Mouse (Mus musculus) forebrain, embryonic 12.5 days (tissue): ENCODE data around the gene 1110059E24Rik. TPM values are rescaled to one million over a fixed set of nuclear protein-coding genes. Genes with fewer than 3 reads are reported as not detected.
"Not testable (repeated sequence)": the region's sequence is repeated elsewhere in the genome, so short reads cannot be mapped to it uniquely, and the experiment has no call there.

ENCODE experiments used
- ATAC-seq: fragments of 200-750 bp; cut with Nextera tagmentation; 2 replicates; pipeline ENCODE4 v1.8.0; 2017; ENCODE audit warnings: moderate TSS enrichment; ENCODE audit not compliant: low FRiP score
- H3K27ac ChIP-seq: fragments of 300-500 bp; sonication (generic); 2 replicates; pipeline ENCODE4 v1.5.1; 2016; ENCODE audit warnings: mild to moderate bottlenecking
- H3K27me3 ChIP-seq: fragments of 300-500 bp; sonication (generic); 2 replicates; pipeline ENCODE4 v1.6.1; 2016; ENCODE audit warnings: mild to moderate bottlenecking
- H3K36me3 ChIP-seq: fragments of 300-500 bp; sonication (generic); replicated peaks from 2 replicates; pipeline ENCODE4 v1.6.1; 2016; ENCODE audit warnings: mild to moderate bottlenecking
- H3K4me1 ChIP-seq: fragments of 300-500 bp; sonication (generic); 2 replicates; pipeline ENCODE4 v1.6.1; 2016
- H3K4me2 ChIP-seq: fragments of 300-500 bp; sonication (generic); 2 replicates; pipeline ENCODE4 v1.6.1; 2016; ENCODE audit warnings: mild to moderate bottlenecking, moderate library complexity
- H3K4me3 ChIP-seq: fragments of 300-500 bp; sonication (generic); replicated peaks from 2 replicates; pipeline ENCODE4 v1.5.1; 2016; ENCODE audit warnings: mild to moderate bottlenecking
- H3K9ac ChIP-seq: fragments of 300-500 bp; sonication (generic); 2 replicates; pipeline ENCODE4 v1.6.1; 2016; ENCODE audit warnings: mild to moderate bottlenecking
- H3K9me3 ChIP-seq: fragments of 300-500 bp; sonication (generic); 2 replicates; pipeline ENCODE4 v1.6.1; 2016
- WGBS: fragments of 180-500 bp; shearing (Covaris S2); methylation state at CpG from one replicate; pipeline ENCODE4 v1.1.7; 2016; 5-methylcytosine and 5-hydroxymethylcytosine counted together
- polyA plus RNA-seq: library from polyadenylated mRNA; unstranded; fragments of >200 nt; fragmentation: Nextera tagmentation; extraction: Ambion mirVana; gene quantifications from 2 replicates; pipeline ENCODE4 v1.2.1, GENCODE M21; 2016

1110059E24Rik gene
- polyA plus RNA-seq, 1 experiment from 2014 or later, result 59.4 TPM

DNA sequence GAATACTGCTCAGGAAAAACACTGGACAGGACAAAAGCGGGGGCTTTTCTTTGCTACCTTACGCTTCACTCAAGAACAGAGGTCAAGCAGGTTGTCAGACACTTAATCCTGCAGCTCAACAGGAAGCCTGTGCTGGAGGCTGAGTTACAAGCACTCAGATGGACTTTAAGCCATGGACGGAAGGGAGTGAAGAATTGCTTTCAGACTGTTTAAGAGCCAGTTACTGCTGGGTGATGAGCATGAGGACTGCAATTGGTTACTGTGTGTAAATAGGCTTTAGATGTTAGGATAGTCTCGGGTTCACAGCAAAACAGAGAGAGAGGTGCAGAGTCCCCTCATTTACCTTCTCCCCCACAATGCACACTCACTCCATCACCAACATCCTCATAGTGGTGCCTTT is 7.5 kb downstream of the 1110059E24Rik start:
- Histone ChIP-seq H3K4me3 (no peak overlapping the region), H3K27me3 (no peaks in the 10 kb centered on the region), H3K4me1 (no peaks in the 10 kb centered on the region), H3K36me3 (no peaks in the 10 kb centered on the region), H3K4me2 (no peak overlapping the region), H3K9me3 (no peaks in the 10 kb centered on the region), H3K9ac (no peak overlapping the region), H3K27ac (no peak overlapping the region)
- no peak for ATAC-seq
- 78% methylated on average over 4 of the region's 4 CpGs for WGBS

DNA sequence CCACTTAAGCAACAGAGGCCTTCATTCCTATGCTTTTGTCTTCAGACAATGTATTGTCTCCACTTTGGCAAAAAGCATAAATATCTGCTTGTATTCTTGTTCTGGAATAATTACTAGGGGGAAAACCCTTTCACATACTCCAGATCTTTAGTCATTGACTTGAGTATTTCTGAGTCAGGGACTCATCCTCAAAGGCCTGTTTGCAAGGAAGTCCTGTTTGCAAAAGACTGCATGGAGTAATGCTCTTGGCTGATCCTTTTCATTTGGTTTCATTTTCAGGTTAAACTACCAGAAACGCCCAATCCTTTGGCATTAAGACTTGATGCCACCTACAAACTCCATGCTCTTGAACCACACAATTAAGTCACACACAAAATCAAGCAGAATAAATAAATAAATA is 8.8 kb downstream of the 1110059E24Rik start:
- Histone ChIP-seq H3K4me1 (no peaks in the 10 kb centered on the region), H3K27me3 (no peaks in the 10 kb centered on the region), H3K36me3 (no peaks in the 10 kb centered on the region), H3K9ac (no peak overlapping the region), H3K4me3 (no peak overlapping the region), H3K27ac (no peak overlapping the region), H3K9me3 (no peaks in the 10 kb centered on the region), H3K4me2 (no peak overlapping the region)
- 90% methylated on average over 1 of the region's 1 CpGs for WGBS
- no peak for ATAC-seq

DNA sequence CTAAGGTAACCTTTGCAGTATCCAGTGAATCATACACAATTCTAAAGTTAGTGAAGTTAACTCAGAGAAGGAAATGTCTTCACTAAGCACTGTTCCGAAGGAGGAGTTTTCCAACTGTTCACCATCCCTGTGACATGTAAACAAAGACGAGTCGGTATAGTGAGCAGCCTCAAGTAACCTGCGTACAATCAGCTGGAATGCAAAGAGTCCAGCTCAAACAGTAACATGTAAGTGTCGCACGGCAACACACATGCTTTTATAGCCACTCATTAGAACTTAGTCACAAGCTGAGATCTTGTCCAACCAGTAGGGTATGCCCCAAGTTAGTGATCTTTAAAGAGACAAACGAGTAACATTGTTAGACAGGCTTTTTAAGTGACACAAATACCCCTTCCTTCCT is 15.1 kb downstream of the 1110059E24Rik start:
- no peak for ATAC-seq
- H3K4me3 ChIP-seq, result no peak overlapping the region
- no peak overlapping the region for H3K9ac ChIP-seq
- no peaks in the 10 kb centered on the region for H3K27me3 ChIP-seq
- H3K27ac ChIP-seq, result no peak overlapping the region
- H3K4me2 ChIP-seq, result no peak overlapping the region
- H3K4me1 ChIP-seq, result no peaks in the 10 kb centered on the region
- no peaks in the 10 kb centered on the region for H3K36me3 ChIP-seq
- 88% methylated on average over 7 of the region's 7 CpGs for WGBS
- no peaks in the 10 kb centered on the region for H3K9me3 ChIP-seq

DNA sequence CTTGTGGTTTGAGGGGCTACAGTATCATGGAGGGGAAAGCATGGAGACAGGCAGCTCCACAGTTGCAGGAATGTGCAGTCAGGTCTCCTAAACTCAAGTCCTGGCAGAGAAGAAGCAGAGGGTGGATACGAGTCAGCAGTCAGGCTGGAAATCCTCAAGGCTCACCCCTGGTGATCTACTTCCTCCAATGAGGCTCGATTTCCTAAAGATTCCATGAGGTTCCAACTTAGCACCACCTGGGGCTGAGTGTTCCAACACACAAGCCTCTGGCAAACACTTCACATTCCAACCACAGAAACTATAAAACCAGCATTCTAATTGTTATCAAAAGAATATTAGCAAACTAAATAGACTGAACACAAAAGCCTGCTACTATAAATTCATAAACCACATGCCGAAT is 15.9 kb downstream of the 1110059E24Rik start:
- H3K4me2 ChIP-seq, result no peak overlapping the region
- H3K9ac ChIP-seq, result no peak overlapping the region
- WGBS, result 85% methylated on average over 3 of the region's 3 CpGs
- no peak for ATAC-seq
- H3K9me3 ChIP-seq, result no peaks in the 10 kb centered on the region
- no peaks in the 10 kb centered on the region for H3K4me1 ChIP-seq
- no peaks in the 10 kb centered on the region for H3K36me3 ChIP-seq
- H3K4me3 ChIP-seq, result no peak overlapping the region
- H3K27me3 ChIP-seq, result no peaks in the 10 kb centered on the region
- H3K27ac ChIP-seq, result no peak overlapping the region

DNA sequence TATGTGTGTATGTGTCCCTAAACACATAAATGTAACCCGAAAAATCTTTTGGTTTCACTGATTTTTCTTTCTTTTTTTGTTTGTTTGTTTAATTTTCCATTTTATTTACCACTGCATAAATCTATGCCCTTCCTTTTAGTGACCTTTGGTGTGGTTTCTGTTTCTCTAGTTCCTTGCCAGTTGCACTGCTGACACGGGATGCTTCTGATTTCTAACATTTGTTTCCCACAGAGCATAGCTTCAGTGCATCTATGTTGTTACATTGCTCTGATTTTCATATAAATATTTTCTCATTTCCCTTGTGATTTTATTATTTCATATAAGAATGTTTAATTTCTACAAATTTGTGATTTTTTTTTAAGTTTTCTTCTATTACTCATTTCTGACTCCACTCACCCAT is 17.4 kb downstream of the 1110059E24Rik start:
- H3K36me3 ChIP-seq, result no peaks in the 10 kb centered on the region
- H3K27ac ChIP-seq, result no peak overlapping the region
- H3K27me3 ChIP-seq, result no peaks in the 10 kb centered on the region
- WGBS, result 95% methylated on average over 2 of the region's 2 CpGs
- H3K4me1 ChIP-seq, result no peaks in the 10 kb centered on the region
- ATAC-seq, result no peak
- no peak overlapping the region for H3K4me3 ChIP-seq
- no peaks in the 10 kb centered on the region for H3K9me3 ChIP-seq
- no peak overlapping the region for H3K9ac ChIP-seq
- no peak overlapping the region for H3K4me2 ChIP-seq

DNA sequence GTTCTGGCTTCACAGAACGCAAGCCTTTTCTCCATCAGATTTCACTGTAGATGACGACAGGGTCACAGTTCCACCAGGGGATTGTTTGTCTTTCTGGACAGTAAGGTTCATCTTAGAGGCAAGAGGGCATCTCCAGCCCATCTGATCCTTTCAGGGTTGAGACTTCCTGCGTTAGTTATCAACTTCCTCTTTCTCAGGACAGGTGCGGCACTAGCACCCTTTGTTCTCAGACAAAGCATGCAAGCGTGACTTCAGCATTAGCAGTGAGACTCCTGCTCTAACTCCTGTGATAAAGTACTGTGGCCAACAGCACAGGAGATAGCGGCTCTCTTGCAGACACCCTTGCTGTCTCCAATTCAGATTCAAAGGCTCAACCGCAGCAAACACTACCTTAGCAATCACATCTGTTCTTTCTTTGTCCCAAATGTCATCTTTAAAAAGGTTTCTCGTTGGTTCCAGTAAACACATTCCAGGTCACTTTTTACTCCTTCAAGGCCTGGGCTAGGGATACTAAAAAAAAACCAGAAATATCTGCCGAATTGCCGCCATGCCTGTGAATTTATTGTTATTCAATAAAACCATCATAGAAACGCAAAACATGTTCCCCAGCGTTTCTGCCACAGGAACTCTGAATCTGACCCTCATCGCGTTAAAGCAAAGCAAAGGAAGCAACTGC is 22.0 kb downstream of the 1110059E24Rik start:
- Histone ChIP-seq H3K4me2 (no peak overlapping the region), H3K4me3 (no peak overlapping the region), H3K4me1 (peaks cover 2% of the 10 kb centered on the region; the same call in 1 of the 2 replicates), H3K27me3 (no peaks in the 10 kb centered on the region), H3K9me3 (no peaks in the 10 kb centered on the region), H3K36me3 (no peaks in the 10 kb centered on the region), H3K27ac (no peak overlapping the region), H3K9ac (no peak overlapping the region)
- WGBS, result 72% methylated on average over 14 of the region's 14 CpGs
- no peak for ATAC-seq

DNA sequence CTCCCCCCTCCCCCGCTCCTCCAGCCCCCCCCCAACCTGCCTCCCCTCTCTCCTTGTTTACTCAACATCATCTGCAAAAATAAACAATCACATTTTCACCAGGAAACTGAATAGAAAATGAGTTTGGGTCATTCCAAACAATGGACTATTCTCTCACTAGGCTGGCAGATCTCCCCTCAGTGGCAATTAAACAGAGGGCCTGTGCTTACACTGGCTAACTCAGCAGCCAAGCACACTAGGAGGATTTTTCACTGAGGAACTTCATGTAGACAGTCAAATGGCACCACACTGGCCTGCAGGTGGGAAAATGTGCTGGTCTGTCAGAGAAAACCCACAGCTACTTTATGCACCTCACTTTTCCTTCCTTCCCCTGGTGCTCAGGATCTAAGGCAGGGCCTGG is 23.3 kb downstream of the 1110059E24Rik start:
- whole genome bisulfite sequencing, result 78% methylated on average over 1 of the region's 1 CpGs
- Histone ChIP-seq H3K27me3 (no peaks in the 10 kb centered on the region), H3K4me2 (no peak overlapping the region), H3K9me3 (no peaks in the 10 kb centered on the region), H3K36me3 (no peaks in the 10 kb centered on the region), H3K27ac (no peak overlapping the region), H3K4me3 (no peak overlapping the region), H3K4me1 (peaks cover 2% of the 10 kb centered on the region; the same call in 1 of the 2 replicates), H3K9ac (no peak overlapping the region)
- ATAC-seq, result no peak

DNA sequence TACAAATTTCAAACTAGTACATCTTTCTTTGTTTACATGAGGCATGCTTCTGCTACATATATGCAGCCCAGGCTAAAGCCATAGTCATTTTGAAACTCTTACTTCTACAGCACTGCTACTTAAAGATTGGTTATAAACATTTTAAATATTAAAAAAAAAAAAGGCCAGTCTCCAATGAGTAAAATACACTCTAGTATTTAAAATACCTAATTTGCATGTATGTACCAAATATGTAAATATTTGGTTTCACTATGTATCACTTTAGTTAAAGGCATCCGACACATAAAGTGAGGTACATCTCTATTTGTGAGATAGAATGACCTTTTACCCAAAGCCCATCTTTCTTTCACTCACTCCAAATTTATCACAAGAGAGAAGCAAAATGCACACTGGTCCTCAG is 23.7 kb downstream of the 1110059E24Rik start:
- Histone ChIP-seq H3K9me3 (no peaks in the 10 kb centered on the region), H3K36me3 (no peaks in the 10 kb centered on the region), H3K4me1 (peaks cover 2% of the 10 kb centered on the region; the same call in 1 of the 2 replicates), H3K27ac (no peak overlapping the region), H3K27me3 (no peaks in the 10 kb centered on the region), H3K4me3 (no peak overlapping the region), H3K9ac (no peak overlapping the region), H3K4me2 (no peak overlapping the region)
- no peak for ATAC-seq
- 90% methylated on average over 1 of the region's 1 CpGs for WGBS

DNA sequence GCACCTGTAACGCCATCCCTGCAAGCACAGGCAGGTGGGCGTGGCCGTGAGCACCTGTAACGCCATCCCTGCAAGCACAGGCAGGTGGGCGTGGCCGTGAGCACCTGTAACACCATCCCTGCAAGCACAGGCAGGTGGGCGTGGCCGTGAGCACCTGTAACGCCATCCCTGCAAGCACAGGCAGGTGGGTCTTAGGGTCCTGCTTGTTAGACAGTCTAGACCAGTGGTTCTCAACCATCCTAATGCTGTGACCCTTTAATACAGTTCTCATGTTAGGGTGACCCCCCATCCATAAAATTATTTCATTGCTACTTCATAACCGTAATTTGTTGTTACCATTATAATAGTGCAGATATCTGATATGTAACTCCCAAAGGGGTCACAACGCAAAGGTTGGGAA is 24.3 kb downstream of the 1110059E24Rik start:
- not testable (repeated sequence) for H3K27me3 ChIP-seq, H3K9me3 ChIP-seq, H3K4me2 ChIP-seq, ATAC-seq, H3K9ac ChIP-seq, H3K36me3 ChIP-seq, H3K27ac ChIP-seq, H3K4me3 ChIP-seq, H3K4me1 ChIP-seq
- 65% methylated on average over 11 of the region's 11 CpGs for WGBS

DNA sequence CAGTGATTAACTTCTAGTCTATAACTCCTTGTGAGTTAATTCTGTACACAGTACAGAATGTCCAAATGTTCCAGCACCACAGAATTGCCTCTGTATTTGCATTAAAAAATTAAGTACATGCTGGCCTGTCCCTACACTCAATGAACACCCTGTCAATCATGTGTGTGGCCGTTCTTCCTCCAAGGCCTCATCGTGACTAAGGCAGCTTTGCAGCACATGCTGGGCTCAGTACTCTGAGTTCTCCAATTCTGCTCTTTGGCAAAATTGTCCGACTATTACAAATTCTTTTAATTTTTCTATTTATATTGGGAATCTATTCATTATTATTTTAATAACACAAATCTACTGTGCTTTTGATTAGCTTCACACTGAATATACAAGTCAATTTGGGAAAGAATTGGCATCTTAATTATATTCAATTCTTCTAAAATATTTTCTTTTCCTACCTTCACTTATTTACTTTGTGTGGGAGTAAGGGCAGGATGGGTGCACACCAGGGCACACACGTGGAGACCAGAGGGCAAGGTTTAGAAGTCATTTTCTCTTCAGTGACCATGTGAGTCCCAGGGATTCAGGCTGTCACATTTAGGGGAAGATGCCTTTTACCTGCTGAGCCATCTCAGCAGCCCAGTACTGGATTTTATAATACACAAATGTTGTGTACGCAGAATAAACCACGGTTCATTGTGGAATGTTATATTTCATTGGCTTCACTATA is 26.3 kb downstream of the 1110059E24Rik start:
- ATAC-seq, result no peak
- no peaks in the 10 kb centered on the region for H3K9me3 ChIP-seq
- H3K27ac ChIP-seq, result no peak overlapping the region
- H3K9ac ChIP-seq, result no peak overlapping the region
- H3K27me3 ChIP-seq, result no peaks in the 10 kb centered on the region
- no peak overlapping the region for H3K4me2 ChIP-seq
- peaks cover 2% of the 10 kb centered on the region; the same call in 1 of the 2 replicates for H3K4me1 ChIP-seq
- 87% methylated on average over 6 of the region's 6 CpGs for WGBS
- H3K4me3 ChIP-seq, result no peak overlapping the region
- no peaks in the 10 kb centered on the region for H3K36me3 ChIP-seq

DNA sequence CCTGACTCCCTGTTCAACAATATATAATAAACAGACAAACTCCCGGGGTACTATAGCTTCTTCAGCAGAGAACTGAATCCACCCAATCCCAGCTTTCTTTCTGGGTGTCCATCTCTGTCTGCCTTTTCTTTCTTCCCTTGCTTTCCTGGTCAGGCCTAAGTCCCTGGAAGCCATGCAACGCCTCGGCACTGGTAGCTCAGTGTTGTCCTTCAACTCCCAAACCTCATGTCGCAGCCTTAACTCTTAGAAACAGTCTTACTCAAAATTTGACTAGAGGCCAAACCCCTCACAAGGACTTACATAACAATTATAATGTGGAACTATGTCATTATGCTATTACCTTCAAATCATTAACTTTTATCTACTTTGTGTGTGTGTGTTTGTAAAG is 28.6 kb downstream of the 1110059E24Rik start:
- Histone ChIP-seq H3K27me3 (no peaks in the 10 kb centered on the region), H3K4me1 (no peaks in the 10 kb centered on the region), H3K4me3 (no peak overlapping the region), H3K4me2 (no peak overlapping the region), H3K36me3 (no peaks in the 10 kb centered on the region), H3K9ac (no peak overlapping the region), H3K27ac (no peak overlapping the region), H3K9me3 (no peaks in the 10 kb centered on the region)
- WGBS, result 92% methylated on average over 4 of the region's 4 CpGs
- no peak for ATAC-seq

DNA sequence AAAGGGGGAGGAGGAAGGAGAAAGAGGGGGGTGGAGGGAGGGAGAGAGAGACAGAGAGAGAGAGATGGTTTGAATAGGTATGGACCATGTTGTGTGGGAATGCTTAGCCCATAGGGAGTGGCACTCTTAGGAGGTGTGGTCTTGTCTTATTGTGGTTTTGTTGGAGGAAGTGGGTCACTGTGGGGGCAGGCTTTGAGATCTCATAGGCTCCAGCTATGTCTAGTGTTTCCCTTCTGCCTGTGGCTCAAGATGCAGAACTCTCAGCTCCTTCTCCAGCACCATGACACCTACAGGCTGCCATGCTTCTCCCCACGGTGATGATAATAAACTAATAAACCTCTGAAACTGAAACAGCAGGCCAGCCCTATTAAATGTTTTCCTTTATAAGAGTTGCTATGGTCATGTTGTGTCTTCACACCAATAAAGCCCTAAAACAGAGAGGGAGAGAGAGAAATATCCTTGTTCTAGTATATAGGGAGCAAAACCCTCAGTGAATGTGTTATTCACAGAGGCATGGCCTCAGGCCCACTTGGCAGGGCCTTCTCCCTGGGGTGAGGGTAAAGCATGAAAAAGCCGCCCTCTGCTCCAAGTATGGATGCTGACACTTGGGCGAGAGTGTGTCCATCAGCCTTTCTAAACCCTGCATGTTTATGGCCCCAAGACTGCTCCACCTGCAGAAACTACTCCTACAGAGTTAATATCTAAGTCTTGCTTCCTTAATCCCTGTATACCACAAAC is 29.2 kb downstream of the 1110059E24Rik start:
- no peaks in the 10 kb centered on the region for H3K9me3 ChIP-seq

More for the DNA sequence above, 29.2 kb downstream of the 1110059E24Rik start:
- WGBS, result 87% methylated on average over 3 of the region's 3 CpGs
- Histone ChIP-seq H3K4me2 (no peak overlapping the region), H3K36me3 (no peaks in the 10 kb centered on the region), H3K27ac (no peak overlapping the region), H3K4me3 (no peak overlapping the region), H3K27me3 (no peaks in the 10 kb centered on the region), H3K4me1 (no peaks in the 10 kb centered on the region), H3K9ac (no peak overlapping the region)
- no peak for ATAC-seq
